Mouse (Mus musculus) thymus, adult 2 months (tissue): ENCODE results near the gene Ifit3b.

Source experiments
- CTCF ChIP-seq: fragments of 200-500 bp; IDR thresholded peaks from 2 replicates; pipeline ENCODE4 v1.5.1; 2012; ENCODE audit warnings: mild to moderate bottlenecking, control low read depth, low read length, moderate library complexity, borderline replicate concordance; ENCODE audit not compliant: control insufficient read depth, poor library complexity, insufficient read depth; ENCODE audit errors: extremely low read depth
- POLR2A ChIP-seq: fragments of 200-500 bp; IDR thresholded peaks from 2 replicates; pipeline ENCODE4 v1.6.1; 2012; ENCODE audit warnings: mild to moderate bottlenecking, low read length, control low read depth, moderate library complexity; ENCODE audit not compliant: control insufficient read depth, poor library complexity, insufficient read depth; ENCODE audit errors: extremely low read depth

DNA sequence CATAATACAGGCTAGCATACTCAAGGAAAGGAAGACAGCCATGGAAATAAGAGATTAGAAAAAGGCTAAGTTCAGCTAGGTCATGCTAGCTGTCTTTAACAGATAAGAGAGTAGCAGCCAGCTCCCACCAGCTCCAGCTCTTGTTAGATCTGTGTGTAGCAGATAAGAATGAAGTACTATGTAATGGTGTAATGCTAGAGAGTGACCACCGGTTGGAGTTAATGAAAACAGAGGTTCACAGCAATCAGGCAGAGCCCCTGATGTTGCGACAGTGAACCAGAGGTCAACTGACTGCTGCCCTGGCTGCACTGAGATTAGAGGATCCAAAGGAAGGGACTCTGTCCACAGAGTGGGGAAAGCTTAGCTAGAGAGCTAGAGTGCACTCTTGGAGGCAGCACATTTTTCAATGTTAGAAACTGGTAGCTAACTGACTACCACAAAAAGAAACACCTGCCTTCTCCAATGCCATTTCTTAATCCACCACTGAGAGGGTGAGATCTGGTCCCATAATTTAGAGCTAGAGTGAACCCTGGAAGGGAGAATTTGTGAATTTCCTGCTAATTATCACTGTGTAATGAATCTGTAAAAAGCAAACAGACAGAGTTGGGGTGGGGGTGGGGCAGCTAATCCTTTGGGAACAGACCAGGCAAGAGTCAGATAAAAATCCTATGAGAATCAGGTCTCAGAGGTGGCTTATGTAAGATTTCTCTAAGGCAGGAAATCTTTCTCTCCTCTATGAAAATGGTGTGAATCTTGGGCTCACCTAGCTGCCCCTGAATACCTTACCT, 48.9 kb downstream of the Ifit3b start:
- TF ChIP-seq CTCF (no peak), POLR2A (no peak)
